Mouse (Mus musculus) kidney, adult 11 months (tissue): ENCODE data around the gene Rnase1.
"Not testable (repeated sequence)": the region's sequence is repeated elsewhere in the genome, so short reads cannot be mapped to it uniquely, and the experiment has no call there.

Source experiments
- DNase-seq: peaks from one replicate; pipeline ENCODE4 v3.0.0; 2022

The Rnase1 gene

GRCm38 (mm10) chr14:51146685-51147084, at the start of gene Rnase1:
Gene Rnase1 (minus strand): TSS chr14:51146785.
- DNase-seq: no peak

GRCm38 (mm10) chr14:51195681-51196080, 49.1 kb upstream of the Rnase1 start:
- DNase-seq: peak; percentile 34

DNA sequence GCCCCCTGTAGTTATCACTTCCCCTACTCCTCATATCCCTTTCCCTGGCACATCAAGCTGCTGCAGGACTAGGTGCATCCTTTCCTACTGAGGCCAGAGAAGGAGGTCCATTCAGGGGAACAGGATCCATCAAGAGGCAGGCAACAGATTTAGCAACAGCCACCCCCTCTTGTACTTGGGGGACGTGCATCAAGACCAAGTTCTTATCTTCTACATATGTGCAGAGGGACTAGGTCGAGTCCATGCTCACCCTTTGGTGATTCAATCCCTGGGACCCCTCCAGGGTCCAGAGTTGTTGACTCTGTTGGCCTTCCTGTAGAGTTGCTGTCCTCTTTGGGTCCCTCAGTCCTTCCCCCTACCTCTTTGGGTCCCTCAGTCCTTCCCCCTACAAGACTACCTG, 34.5 kb upstream of the Rnase1 start:
- not testable (repeated sequence) for DNase-seq

GRCm38 (mm10) chr14:51173843-51174242, 27.3 kb upstream of the Rnase1 start:
- no peak for DNase-seq

DNA sequence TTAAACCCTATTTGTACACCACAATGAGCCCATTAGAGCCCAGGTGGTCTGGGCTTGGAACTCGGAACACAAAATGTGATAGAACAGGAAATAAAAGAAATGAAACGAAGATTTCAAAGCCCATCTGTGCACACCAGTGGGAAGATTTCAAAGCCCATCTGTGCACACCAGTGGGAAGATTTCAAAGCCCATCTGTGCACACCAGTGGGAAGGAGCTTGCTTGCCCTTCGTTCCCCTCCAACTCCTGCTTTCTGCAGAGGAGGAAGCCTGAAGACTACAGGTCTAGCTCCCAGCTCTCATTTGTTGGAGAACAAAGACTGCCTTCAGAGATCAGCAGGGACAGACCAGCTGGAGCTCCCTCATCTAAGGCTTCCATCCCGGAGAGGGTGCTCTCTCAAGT, 26.4 kb upstream of the Rnase1 start:
- DNase-seq: not testable (repeated sequence)

DNA sequence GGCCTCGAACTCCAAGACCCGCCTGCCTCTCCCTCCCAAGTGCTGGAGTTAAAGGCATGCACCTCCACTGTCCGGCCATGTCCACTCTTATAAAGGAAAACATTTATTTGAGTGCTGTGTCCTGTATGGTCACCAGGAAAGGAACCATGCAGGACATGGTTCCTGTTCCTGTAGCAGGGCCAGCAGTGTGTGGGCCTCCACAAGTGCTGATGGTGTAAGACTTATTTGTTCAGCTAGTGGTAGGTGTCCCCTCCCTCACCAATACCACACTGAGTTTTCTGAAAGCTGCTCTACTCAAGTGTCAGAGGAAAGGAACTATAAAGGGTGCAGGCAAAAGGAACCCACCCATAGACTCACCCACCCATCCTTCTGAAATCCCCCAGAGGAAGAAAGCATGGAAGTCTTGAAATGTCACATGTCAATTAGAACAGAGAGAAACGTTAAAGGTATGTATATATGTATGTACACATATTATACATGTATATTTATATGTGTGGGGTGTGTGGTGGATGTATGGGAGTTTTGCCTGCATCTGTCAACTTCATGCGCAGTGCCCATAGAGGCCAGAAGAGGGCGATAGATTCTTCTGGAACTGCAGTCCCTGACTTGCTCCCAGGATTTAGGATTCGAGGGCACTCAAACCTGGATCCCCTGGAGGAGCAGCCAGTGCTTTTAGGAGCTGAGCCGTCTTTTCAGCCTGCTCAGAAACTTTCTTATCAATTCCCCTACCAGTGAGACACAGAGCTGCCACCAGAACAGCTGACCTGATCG, 25.7 kb upstream of the Rnase1 start:
- DNase-seq: not testable (repeated sequence)

GRCm38 (mm10) chr14:51166068-51166467, 19.5 kb upstream of the Rnase1 start:
- no peak for DNase-seq

- DNase-seq: no peak
Measured at GRCm38 (mm10) chr14:51165435-51165834, 18.9 kb upstream of the Rnase1 start.

- not testable (repeated sequence) for DNase-seq
Measured at GRCm38 (mm10) chr14:51163323-51163722, 16.7 kb upstream of the Rnase1 start.

GRCm38 (mm10) chr14:51161976-51162375, 15.4 kb upstream of the Rnase1 start, which contains the start of gene Rnase2b:
Gene Rnase2b (plus strand): TSS chr14:51162260.
- DNase-seq: not testable (repeated sequence)

GRCm38 (mm10) chr14:51157072-51157471, 10.5 kb upstream of the Rnase1 start:
- no peak for DNase-seq

GRCm38 (mm10) chr14:51156736-51157068, 10.1 kb upstream of the Rnase1 start:
- no peak for DNase-seq

GRCm38 (mm10) chr14:51156056-51156735, 9.6 kb upstream of the Rnase1 start:
- DNase-seq: no peak

- DNase-seq: no peak
Measured at GRCm38 (mm10) chr14:51152249-51152870, 5.8 kb upstream of the Rnase1 start.

- no peak for DNase-seq
Measured at GRCm38 (mm10) chr14:51150206-51150831, 3.7 kb upstream of the Rnase1 start.

- no peak for DNase-seq
Measured at GRCm38 (mm10) chr14:51149164-51149563, 2.6 kb upstream of the Rnase1 start.

- DNase-seq: no peak
Measured at GRCm38 (mm10) chr14:51148006-51148405, 1.4 kb upstream of the Rnase1 start.

- no peak for DNase-seq
Measured at GRCm38 (mm10) chr14:51145521-51145920, 1.1 kb downstream of the Rnase1 start.

GRCm38 (mm10) chr14:51144451-51144850, 2.1 kb downstream of the Rnase1 start:
- DNase-seq: no peak

GRCm38 (mm10) chr14:51143937-51144336, 2.6 kb downstream of the Rnase1 start:
- DNase-seq: no peak

DNA sequence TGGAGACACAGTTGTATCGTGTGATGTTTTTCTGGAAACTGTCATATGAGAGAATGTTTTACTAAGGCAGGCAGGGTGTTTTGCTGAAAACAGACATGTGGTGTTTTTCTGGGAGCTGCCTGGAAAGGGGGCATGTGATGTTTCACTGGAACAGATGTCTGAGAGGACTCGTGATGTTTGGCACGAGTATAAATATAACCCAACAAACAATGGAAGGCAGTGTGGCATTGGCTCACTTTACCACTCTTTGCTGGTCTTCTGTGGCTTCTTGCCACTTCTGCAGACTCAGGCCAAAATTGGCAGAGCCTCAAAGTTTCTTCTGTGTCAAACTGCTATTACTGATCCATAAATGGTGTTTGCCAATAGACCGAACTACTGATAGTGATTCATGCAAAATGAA, 3.3 kb downstream of the Rnase1 start:
- DNase-seq: no peak

DNA sequence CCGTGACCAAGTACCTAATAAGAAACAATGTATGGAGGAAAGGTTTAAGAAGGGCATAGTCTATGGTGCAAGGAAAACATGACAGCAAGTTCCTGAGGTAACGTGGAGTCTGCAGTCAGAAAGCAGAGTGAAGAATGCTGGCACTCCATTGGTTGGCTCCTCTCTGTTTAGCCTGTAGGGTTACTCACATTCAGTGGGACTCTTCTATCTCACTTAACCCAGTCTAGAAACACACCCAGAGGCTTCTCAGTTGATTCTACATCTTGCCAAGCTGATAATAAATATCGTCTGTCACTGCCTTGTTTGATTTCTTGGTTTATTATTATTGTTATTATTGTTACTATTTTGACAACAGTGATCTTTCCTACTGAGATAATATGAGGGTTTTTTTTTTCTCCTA, 4.0 kb downstream of the Rnase1 start:
- no peak for DNase-seq

GRCm38 (mm10) chr14:51142119-51142518, 4.5 kb downstream of the Rnase1 start:
- DNase-seq: no peak
